Mouse (Mus musculus) kidney, embryonic 16.5 days (tissue): Measurements from ENCODE around the gene Cphx2. TPM values are rescaled to one million over a fixed set of nuclear protein-coding genes. Genes with fewer than 3 reads are reported as not detected.
A peak's percentile ranks its signal among the peaks of the same experiment; 100 is the strongest.
"Not testable (repeated sequence)": the region's sequence is repeated elsewhere in the genome, so short reads cannot be mapped to it uniquely, and the experiment has no call there.

Experiments used
- ATAC-seq: fragments of 200-750 bp; cut with Nextera tagmentation; 2 replicates; pipeline ENCODE4 v1.8.0; 2017; ENCODE audit warnings: moderate TSS enrichment; ENCODE audit not compliant: low FRiP score, low TSS enrichment
- H3K27ac ChIP-seq: fragments of 300-500 bp; sonication (generic); 2 replicates; pipeline ENCODE4 v1.5.1; 2014; ENCODE audit warnings: low read length
- H3K27me3 ChIP-seq: fragments of 300-500 bp; sonication (generic); 2 replicates; pipeline ENCODE4 v1.6.1; 2014; ENCODE audit warnings: low read length, control low read depth, mixed read lengths; ENCODE audit not compliant: insufficient read depth
- H3K36me3 ChIP-seq: fragments of 300-500 bp; sonication (generic); 2 replicates; pipeline ENCODE4 v1.6.1; 2014; ENCODE audit warnings: low read length, control low read depth, mixed read lengths; ENCODE audit not compliant: insufficient read depth
- H3K4me1 ChIP-seq: fragments of 300-500 bp; sonication (generic); 2 replicates; pipeline ENCODE4 v1.6.1; 2014; ENCODE audit warnings: low read length, control low read depth, mixed read lengths; ENCODE audit not compliant: insufficient read depth
- H3K4me2 ChIP-seq: fragments of 300-500 bp; sonication (generic); replicated peaks from 2 replicates; pipeline ENCODE4 v1.6.1; 2014; ENCODE audit warnings: low read depth, low read length
- H3K4me3 ChIP-seq: fragments of 300-500 bp; sonication (generic); 2 replicates; pipeline ENCODE4 v1.5.1; 2014; ENCODE audit warnings: mild to moderate bottlenecking, low read length
- H3K9ac ChIP-seq: fragments of 300-500 bp; sonication (generic); replicated peaks from 2 replicates; pipeline ENCODE4 v1.6.1; 2014; ENCODE audit warnings: low read length
- H3K9me3 ChIP-seq: fragments of 300-500 bp; sonication (generic); 2 replicates; pipeline ENCODE4 v1.6.1; 2016; ENCODE audit warnings: low read length, control low read depth
- WGBS: fragments of 180-500 bp; shearing (Covaris S2); extraction: QIAGEN DNeasy Blood & Tissue Kit; methylation state at CpG from one replicate; pipeline ENCODE4 v1.1.7; 2014; 5-methylcytosine and 5-hydroxymethylcytosine counted together
- polyA plus RNA-seq: library from polyadenylated mRNA; unstranded; fragments of >200 nt; fragmentation: Nextera tagmentation; extraction: Ambion mirVana; gene quantifications from 2 replicates; pipeline ENCODE4 v1.2.1, GENCODE M21; 2015

Gene Cphx2
- polyA plus RNA-seq = not detected in 2 replicates

GRCm38 (mm10) chr14:26081216-26081615, at the start of gene Cphx2:
Gene Cphx2, plus strand, starts transcription at chr14:26081516.
- H3K4me1 ChIP-seq, H3K4me2 ChIP-seq, H3K9ac ChIP-seq, H3K36me3 ChIP-seq, H3K4me3 ChIP-seq, H3K27me3 ChIP-seq, H3K9me3 ChIP-seq, H3K27ac ChIP-seq, ATAC-seq: not testable (repeated sequence)
- WGBS = no CpG with 5 or more reads among the region's 6 CpGs

- H3K27ac ChIP-seq, H3K4me3 ChIP-seq: not testable (repeated sequence)
- WGBS = no CpG with 5 or more reads among the region's 3 CpGs
Observed at GRCm38 (mm10) chr14:26034364-26034763, 47.0 kb upstream of the Cphx2 start.

GRCm38 (mm10) chr14:26035439-26035838, 45.9 kb upstream of the Cphx2 start:
- ATAC-seq, H3K4me3 ChIP-seq, H3K9ac ChIP-seq, H3K36me3 ChIP-seq, H3K27ac ChIP-seq, H3K4me1 ChIP-seq, H3K9me3 ChIP-seq, H3K27me3 ChIP-seq, H3K4me2 ChIP-seq: not testable (repeated sequence)
- WGBS = no CpG with 5 or more reads among the region's 6 CpGs

More at GRCm38 (mm10) chr14:26034364-26034763, 47.0 kb upstream of the Cphx2 start:
- not testable (repeated sequence) for ATAC-seq, H3K27me3 ChIP-seq, H3K36me3 ChIP-seq, H3K4me2 ChIP-seq, H3K9me3 ChIP-seq, H3K4me1 ChIP-seq, H3K9ac ChIP-seq

- not testable (repeated sequence) for H3K9ac ChIP-seq, H3K4me1 ChIP-seq, ATAC-seq, H3K27me3 ChIP-seq, H3K36me3 ChIP-seq, H3K4me2 ChIP-seq, H3K4me3 ChIP-seq, H3K27ac ChIP-seq, H3K9me3 ChIP-seq
- no CpG with 5 or more reads among the region's 26 CpGs for WGBS
Observed at GRCm38 (mm10) chr14:26042611-26043010, 38.7 kb upstream of the Cphx2 start, which contains the start of gene Gm9780. Gene Gm9780, minus strand, starts transcription at chr14:26042711.

- H3K4me1 ChIP-seq, H3K4me2 ChIP-seq, H3K4me3 ChIP-seq, H3K36me3 ChIP-seq, H3K27me3 ChIP-seq, H3K9ac ChIP-seq, H3K9me3 ChIP-seq, H3K27ac ChIP-seq, ATAC-seq: not testable (repeated sequence)
- no CpG with 5 or more reads among the region's 5 CpGs for WGBS
Observed at GRCm38 (mm10) chr14:26045007-26045406, 36.3 kb upstream of the Cphx2 start.

DNA sequence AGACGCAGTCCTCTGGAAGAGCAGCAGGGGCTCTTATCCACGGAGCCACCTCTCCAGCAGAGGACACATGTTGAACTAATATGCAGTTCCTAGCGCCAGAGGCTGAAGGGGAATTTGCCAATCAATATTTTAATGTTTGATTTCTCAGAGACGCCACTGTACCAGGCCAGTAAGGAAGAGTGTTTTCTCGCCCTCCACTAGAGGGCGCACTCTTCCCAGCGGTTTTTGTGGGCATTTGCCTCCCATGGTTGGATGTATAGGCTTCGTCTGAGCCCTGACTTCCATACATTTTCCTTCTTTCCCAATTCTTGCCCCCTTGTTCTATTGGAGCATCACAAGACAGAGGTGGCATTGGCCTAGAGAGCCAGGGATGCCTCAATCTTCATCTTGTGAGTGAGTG, 34.3 kb upstream of the Cphx2 start:
- H3K4me2 ChIP-seq, ATAC-seq, H3K4me1 ChIP-seq, H3K27ac ChIP-seq, H3K36me3 ChIP-seq, H3K9ac ChIP-seq, H3K9me3 ChIP-seq, H3K27me3 ChIP-seq, H3K4me3 ChIP-seq: not testable (repeated sequence)
- no CpG with 5 or more reads among the region's 8 CpGs for WGBS

DNA sequence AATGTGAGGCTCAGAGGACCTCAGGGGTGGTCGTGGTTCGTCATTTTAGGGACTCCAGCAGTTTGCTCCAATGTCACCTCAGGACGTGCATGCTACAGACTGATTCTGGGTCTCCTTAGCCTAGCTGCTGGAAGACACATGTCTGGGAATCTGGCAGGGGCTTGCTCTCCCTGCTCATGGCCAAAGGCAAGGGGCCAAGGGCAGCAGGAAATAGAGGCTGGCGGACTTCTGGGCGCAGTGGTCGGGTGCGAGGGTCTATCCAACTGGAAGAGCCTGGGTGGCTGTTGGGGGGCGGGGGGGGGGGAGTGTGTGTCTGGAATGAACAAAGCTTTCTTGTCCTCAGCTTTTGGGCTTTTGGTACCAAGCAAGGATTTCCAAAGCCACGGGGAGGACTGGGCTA, 32.5 kb upstream of the Cphx2 start:
- not testable (repeated sequence) for H3K27ac ChIP-seq, H3K4me3 ChIP-seq, ATAC-seq, H3K27me3 ChIP-seq, H3K4me1 ChIP-seq, H3K9me3 ChIP-seq, H3K36me3 ChIP-seq, H3K4me2 ChIP-seq, H3K9ac ChIP-seq
- no CpG with 5 or more reads among the region's 9 CpGs for WGBS

DNA sequence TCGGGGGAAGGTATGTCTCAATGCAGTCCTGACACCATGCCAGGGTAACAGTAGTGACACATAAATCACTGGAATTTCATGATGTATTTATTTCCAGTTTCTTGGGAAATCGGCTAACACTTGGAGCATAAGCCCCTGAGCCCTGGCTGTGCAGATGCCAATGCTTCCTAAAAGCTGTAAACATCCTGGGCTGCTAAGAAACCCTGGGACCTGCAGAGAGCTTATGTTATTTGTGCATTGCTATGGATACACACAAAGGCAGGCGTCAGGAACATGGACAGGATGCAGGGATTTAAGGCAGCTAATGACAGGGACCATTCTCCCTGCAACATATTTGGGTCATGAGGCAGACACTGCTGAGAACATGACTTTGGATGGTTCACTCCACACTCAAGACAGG, 23.1 kb upstream of the Cphx2 start:
- H3K4me1 ChIP-seq, H3K4me2 ChIP-seq, H3K27me3 ChIP-seq, ATAC-seq, H3K9me3 ChIP-seq, H3K27ac ChIP-seq, H3K36me3 ChIP-seq, H3K4me3 ChIP-seq, H3K9ac ChIP-seq: not testable (repeated sequence)
- WGBS = no CpG with 5 or more reads among the region's 3 CpGs

- not testable (repeated sequence) for H3K9ac ChIP-seq, H3K36me3 ChIP-seq, ATAC-seq, H3K4me3 ChIP-seq, H3K27ac ChIP-seq, H3K9me3 ChIP-seq, H3K27me3 ChIP-seq, H3K4me1 ChIP-seq, H3K4me2 ChIP-seq
- WGBS = no CpG with 5 or more reads among the region's 6 CpGs
Observed at GRCm38 (mm10) chr14:26059362-26059761, 22.0 kb upstream of the Cphx2 start.

GRCm38 (mm10) chr14:26066574-26067324, 14.6 kb upstream of the Cphx2 start:
- H3K36me3 ChIP-seq, H3K4me2 ChIP-seq, H3K27me3 ChIP-seq, H3K4me1 ChIP-seq, H3K9me3 ChIP-seq, H3K4me3 ChIP-seq, H3K9ac ChIP-seq, H3K27ac ChIP-seq: not testable (repeated sequence)
- no CpG with 5 or more reads among the region's 44 CpGs for WGBS
- ATAC-seq = peak; percentile 82
